Mouse (Mus musculus) myocyte (in vitro differentiated cells): ENCODE measurements around the gene Pdia6.

ENCODE experiments used
- CEBPB ChIP-seq: IDR thresholded peaks from 2 replicates; pipeline ENCODE4 v1.6.1; 2011; ENCODE audit warnings: mild to moderate bottlenecking, moderate library complexity; ENCODE audit not compliant: poor library complexity, insufficient read depth, severe bottlenecking
- MAX ChIP-seq: IDR thresholded peaks from one replicate; pipeline ENCODE4 v1.6.1; 2011; ENCODE audit warnings: low read depth, mild to moderate bottlenecking, control low read depth
- MYOD1 ChIP-seq, 3 experiments: IDR thresholded peaks; one replicate each; pipeline ENCODE4 v1.6.1; 2011; ENCODE audit warnings: control low read depth in 2 of 3, low read depth in 2 of 3, mild to moderate bottlenecking in 2 of 3, moderate library complexity in 1 of 3; ENCODE audit not compliant: insufficient read length in 2 of 3, control insufficient read depth in 1 of 3
- MYOG ChIP-seq, 3 experiments: IDR thresholded peaks; one replicate each; pipeline ENCODE4 v1.6.1; 2011; ENCODE audit warnings: control low read depth in 2 of 3, low read depth in 2 of 3, mild to moderate bottlenecking in 2 of 3; ENCODE audit not compliant: insufficient read length in 2 of 3, control insufficient read depth in 1 of 3, insufficient read depth in 1 of 3
- POLR2A ChIP-seq: IDR thresholded peaks from one replicate; pipeline ENCODE4 v1.6.1; 2011; ENCODE audit warnings: low read depth, mild to moderate bottlenecking, control low read depth, moderate library complexity; ENCODE audit not compliant: insufficient read length
- POLR2AphosphoS2 ChIP-seq: IDR thresholded peaks from one replicate; pipeline ENCODE4 v1.6.1; 2011; ENCODE audit warnings: low read depth, control low read depth; ENCODE audit not compliant: insufficient read length
- REST ChIP-seq: IDR thresholded peaks from one replicate; pipeline ENCODE4 v1.6.1; 2011; ENCODE audit warnings: mild to moderate bottlenecking, control low read depth, moderate library complexity; ENCODE audit not compliant: insufficient read depth, insufficient read length
- TCF3 ChIP-seq: IDR thresholded peaks from one replicate; pipeline ENCODE4 v1.6.1; 2011; ENCODE audit warnings: low read depth, control low read depth; ENCODE audit not compliant: insufficient read length
- USF1 ChIP-seq: IDR thresholded peaks from one replicate; pipeline ENCODE4 v1.6.1; 2011; ENCODE audit warnings: low read depth, mild to moderate bottlenecking, control low read depth, moderate library complexity

GRCm38 (mm10) chr12:17242041-17242440, 24.3 kb upstream of the Pdia6 start:
- no peak for TF ChIP-seq POLR2AphosphoS2
- no peak for TF ChIP-seq POLR2A
- no peak for TF ChIP-seq TCF3
- no peak for TF ChIP-seq MYOG (IDR thresholded peaks at IDR 0.05; ENCODE audit: control insufficient read depth in 1 of 3, insufficient read depth in 1 of 3, insufficient read length in 2 of 3, low read depth in 2 of 3)
- TF ChIP-seq MAX, result no peak
- TF ChIP-seq REST, result no peak
- no peak for TF ChIP-seq USF1
- no peak for TF ChIP-seq MYOD1 (IDR thresholded peaks at IDR 0.05; ENCODE audit: control insufficient read depth in 1 of 3, insufficient read length in 2 of 3, low read depth in 2 of 3)
- TF ChIP-seq CEBPB, result no peak
